Mouse (Mus musculus): ENCODE results near the gene Dixdc1. TPM values are rescaled to one million over a fixed set of nuclear protein-coding genes. Genes with fewer than 3 reads are reported as not detected.
A peak's percentile ranks its signal among the peaks of the same experiment; 100 is the strongest.

Gene Dixdc1
- polyA plus RNA-seq, 1 experiment from 2014 or later, result 2.3 TPM

DNA sequence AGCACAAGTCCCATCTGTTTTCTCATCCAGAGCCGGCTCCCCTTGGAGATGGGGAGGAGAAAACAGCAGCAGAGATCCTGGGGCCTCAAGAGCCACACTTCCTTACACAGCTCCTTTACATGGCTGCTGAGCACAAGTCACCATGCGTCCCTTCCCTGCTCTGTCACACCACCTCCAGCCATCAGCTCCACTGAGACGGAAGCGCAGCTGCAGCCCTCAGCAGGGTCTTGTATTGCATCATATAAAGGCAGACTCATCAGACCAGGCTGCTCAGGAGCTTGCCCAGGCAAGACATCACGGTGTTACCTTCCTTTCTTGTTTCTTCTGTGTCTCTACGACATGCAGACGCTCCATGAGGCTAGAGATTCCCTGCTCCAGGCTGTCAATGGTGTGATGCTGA lies 57.6 kb downstream of the Dixdc1 start:
- no peaks in the 10 kb centered on the region for H3K4me1 ChIP-seq (replicated peaks; ENCODE audit: control insufficient read depth, insufficient read depth, low read length)
- ATAC-seq (replicated peaks; ENCODE audit: low FRiP score), result no peak
- H3K4me2 ChIP-seq, result no peak overlapping the region

DNA sequence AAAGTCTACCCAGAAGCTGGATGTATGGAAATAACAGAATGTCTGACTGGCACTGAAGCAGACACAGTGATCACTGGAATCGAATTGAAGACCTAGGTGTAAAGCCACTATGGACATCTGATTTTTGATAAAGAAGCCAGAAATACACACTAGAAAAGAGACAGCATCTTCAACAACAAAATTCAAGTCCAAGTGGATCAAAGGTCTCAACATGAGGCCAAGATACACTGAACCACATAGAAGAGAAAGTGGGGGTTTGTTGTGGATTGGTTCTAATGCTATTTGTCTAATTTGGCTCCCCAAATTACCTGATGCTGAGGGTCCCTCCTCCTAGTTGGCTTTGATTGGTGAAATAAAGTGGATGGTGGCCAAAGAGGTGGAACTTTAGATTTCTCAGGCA lies 59.9 kb downstream of the Dixdc1 start:
- no peak overlapping the region for H3K27ac ChIP-seq (ENCODE audit: low read depth, low read length)
- H3K4me3 ChIP-seq (ENCODE audit: low read depth, low read length), result no peak overlapping the region
- H3K27me3 ChIP-seq (replicated peaks; ENCODE audit: control insufficient read depth, insufficient read depth, low read length), result no peaks in the 10 kb centered on the region
- 90% methylated on average over 1 of the region's 1 CpGs for WGBS
- no peak for ATAC-seq (replicated peaks; ENCODE audit: low FRiP score)
- no peaks in the 10 kb centered on the region for H3K4me1 ChIP-seq (replicated peaks; ENCODE audit: control insufficient read depth, insufficient read depth, low read length)
- H3K36me3 ChIP-seq (ENCODE audit: control insufficient read depth, insufficient read depth, low read length), result no peaks in the 10 kb centered on the region; the same call in 1 of the 2 replicates
- no peaks in the 10 kb centered on the region for H3K9me3 ChIP-seq (ENCODE audit: control insufficient read depth, low read length)
- no peak for DNase-seq (ENCODE audit: low spot score)
- H3K9ac ChIP-seq (ENCODE audit: low read depth, low read length), result no peak overlapping the region
- H3K4me2 ChIP-seq, result no peak overlapping the region

More for the DNA sequence above, 57.6 kb downstream of the Dixdc1 start:
- Histone ChIP-seq H3K9ac (ENCODE audit: low read depth, low read length) (no peak overlapping the region), H3K27me3 (replicated peaks; ENCODE audit: control insufficient read depth, insufficient read depth, low read length) (no peaks in the 10 kb centered on the region), H3K36me3 (ENCODE audit: control insufficient read depth, insufficient read depth, low read length) (no peaks in the 10 kb centered on the region; the same call in 1 of the 2 replicates), H3K4me3 (ENCODE audit: low read depth, low read length) (no peak overlapping the region), H3K27ac (ENCODE audit: low read depth, low read length) (no peak overlapping the region), H3K9me3 (ENCODE audit: control insufficient read depth, low read length) (no peaks in the 10 kb centered on the region)
- no peak for DNase-seq (ENCODE audit: low spot score)
- WGBS, result 57% methylated on average over 7 of the region's 7 CpGs

DNA sequence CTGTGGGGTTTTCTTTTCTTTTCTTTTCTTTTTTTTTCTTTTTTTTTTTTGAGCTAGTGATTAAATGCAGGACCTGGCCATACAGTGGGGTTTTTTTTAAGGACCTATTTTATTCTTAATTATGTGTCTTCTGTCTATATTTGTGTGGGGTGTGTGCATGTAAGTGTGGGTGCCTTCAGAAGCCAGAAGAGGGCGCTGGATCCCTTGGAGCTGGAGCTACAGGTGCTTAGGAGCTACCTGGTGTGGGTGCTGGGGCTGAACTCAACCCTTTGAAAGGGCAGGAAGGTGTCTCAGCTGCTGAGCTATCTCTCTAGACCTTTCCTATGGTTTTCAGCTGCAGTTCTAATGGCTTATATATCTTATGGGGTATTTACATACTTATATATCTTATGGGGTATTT lies 64.5 kb downstream of the Dixdc1 start:
- no peaks in the 10 kb centered on the region for H3K27me3 ChIP-seq (replicated peaks; ENCODE audit: control insufficient read depth, insufficient read depth, low read length)
- 15% methylated on average over 1 of the region's 1 CpGs for WGBS
- DNase-seq (ENCODE audit: low spot score), result peak; percentile 20
- no peak overlapping the region for H3K4me3 ChIP-seq (ENCODE audit: low read depth, low read length)
- H3K9ac ChIP-seq (ENCODE audit: low read depth, low read length), result no peak overlapping the region
- no peaks in the 10 kb centered on the region for H3K36me3 ChIP-seq (ENCODE audit: control insufficient read depth, insufficient read depth, low read length)
- H3K27ac ChIP-seq (ENCODE audit: low read depth, low read length), result no peak overlapping the region
- no peak overlapping the region for H3K4me2 ChIP-seq
- no peak for ATAC-seq (replicated peaks; ENCODE audit: low FRiP score)
- H3K9me3 ChIP-seq (ENCODE audit: control insufficient read depth, low read length), result no peaks in the 10 kb centered on the region
- no peaks in the 10 kb centered on the region for H3K4me1 ChIP-seq (replicated peaks; ENCODE audit: control insufficient read depth, insufficient read depth, low read length)

DNA sequence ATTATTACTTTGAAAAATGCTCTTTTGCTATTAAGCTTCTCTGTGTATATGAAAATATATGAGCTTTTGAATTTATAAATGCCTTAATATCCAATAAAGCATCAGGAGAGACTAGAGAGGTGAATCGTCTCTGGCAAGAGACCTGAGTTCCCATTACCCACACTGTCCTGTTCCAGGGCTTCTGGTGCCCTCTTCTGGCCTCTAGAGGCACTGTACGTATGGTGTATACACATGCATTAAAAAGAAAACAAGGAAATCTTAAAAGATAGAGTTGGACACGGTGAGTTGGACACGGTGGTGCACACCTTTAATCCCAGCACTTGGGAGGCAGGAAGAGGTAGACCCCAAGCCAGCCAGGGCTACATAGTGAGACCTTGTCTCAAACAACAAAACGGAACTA lies 68.6 kb downstream of the Dixdc1 start:
- H3K4me2 ChIP-seq, result no peak overlapping the region
- DNase-seq (ENCODE audit: low spot score) (no peak), ATAC-seq (replicated peaks; ENCODE audit: low FRiP score) (peak; percentile 78; the same call in 1 of the 2 replicates)
- H3K9ac ChIP-seq (ENCODE audit: low read depth, low read length), result no peak overlapping the region
- H3K4me1 ChIP-seq (replicated peaks; ENCODE audit: control insufficient read depth, insufficient read depth, low read length), result peaks cover 3% of the 10 kb centered on the region
- H3K4me3 ChIP-seq (ENCODE audit: low read depth, low read length), result no peak overlapping the region
- H3K27ac ChIP-seq (ENCODE audit: low read depth, low read length), result no peak overlapping the region
- WGBS, result 28% methylated on average over 5 of the region's 5 CpGs
- H3K36me3 ChIP-seq (ENCODE audit: control insufficient read depth, insufficient read depth, low read length), result no peaks in the 10 kb centered on the region
- no peaks in the 10 kb centered on the region for H3K9me3 ChIP-seq (ENCODE audit: control insufficient read depth, low read length)
- no peaks in the 10 kb centered on the region for H3K27me3 ChIP-seq (replicated peaks; ENCODE audit: control insufficient read depth, insufficient read depth, low read length)

DNA sequence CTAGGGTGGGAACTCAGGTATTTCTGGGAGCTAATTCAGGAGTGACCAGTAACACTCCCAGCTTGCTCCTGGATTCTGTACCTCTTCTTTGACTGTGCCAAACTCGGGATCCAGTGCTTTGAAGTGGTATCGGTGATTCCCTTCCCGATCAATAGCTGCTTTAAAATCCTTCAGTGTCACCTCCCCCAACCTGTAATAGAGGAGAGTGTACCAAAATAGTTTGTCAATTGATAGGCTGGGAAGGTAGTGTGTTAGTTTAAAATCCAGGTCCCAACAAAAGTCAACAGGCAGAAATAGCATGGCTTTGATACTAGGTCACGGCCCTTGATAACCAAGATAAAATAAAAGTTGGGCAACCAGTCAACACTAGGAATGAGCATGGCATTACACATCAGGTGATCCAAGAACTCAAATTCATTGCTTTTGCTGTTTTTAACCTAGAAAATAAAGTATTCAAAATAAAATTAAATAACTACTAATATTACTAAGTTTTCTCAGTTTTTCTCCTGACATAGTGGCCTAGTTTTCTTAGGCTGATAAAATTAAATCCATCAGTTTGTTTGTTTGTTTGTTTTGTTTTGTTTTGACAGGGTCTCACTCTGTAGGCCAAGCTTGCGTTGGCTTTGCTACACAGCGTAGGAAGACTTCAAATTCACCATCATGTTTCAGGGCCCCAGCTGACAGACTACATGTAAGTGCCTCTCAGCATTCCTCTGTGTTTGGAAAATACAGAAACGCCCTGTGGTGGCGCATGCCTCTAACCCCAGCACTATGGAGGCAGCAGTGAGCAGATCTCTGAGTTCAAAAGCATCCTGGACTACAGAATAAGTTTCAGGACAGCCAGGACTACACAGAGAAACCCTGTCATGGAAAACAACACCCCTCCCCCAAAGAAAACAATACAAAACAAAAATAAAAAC lies 71.5 kb downstream of the Dixdc1 start:
- H3K9ac ChIP-seq (ENCODE audit: low read depth, low read length), result no peak overlapping the region
- no peak overlapping the region for H3K4me3 ChIP-seq (ENCODE audit: low read depth, low read length)
- 76% methylated on average over 8 of the region's 8 CpGs for WGBS
- no peaks in the 10 kb centered on the region for H3K36me3 ChIP-seq (ENCODE audit: control insufficient read depth, insufficient read depth, low read length)
- H3K27me3 ChIP-seq (replicated peaks; ENCODE audit: control insufficient read depth, insufficient read depth, low read length), result no peaks in the 10 kb centered on the region
- ATAC-seq (replicated peaks; ENCODE audit: low FRiP score) (no peak), DNase-seq (ENCODE audit: low spot score) (no peak)
- H3K27ac ChIP-seq (ENCODE audit: low read depth, low read length), result no peak overlapping the region
- H3K4me1 ChIP-seq (replicated peaks; ENCODE audit: control insufficient read depth, insufficient read depth, low read length), result peaks cover 3% of the 10 kb centered on the region
- no peak overlapping the region for H3K4me2 ChIP-seq
- no peaks in the 10 kb centered on the region for H3K9me3 ChIP-seq (ENCODE audit: control insufficient read depth, low read length)

DNA sequence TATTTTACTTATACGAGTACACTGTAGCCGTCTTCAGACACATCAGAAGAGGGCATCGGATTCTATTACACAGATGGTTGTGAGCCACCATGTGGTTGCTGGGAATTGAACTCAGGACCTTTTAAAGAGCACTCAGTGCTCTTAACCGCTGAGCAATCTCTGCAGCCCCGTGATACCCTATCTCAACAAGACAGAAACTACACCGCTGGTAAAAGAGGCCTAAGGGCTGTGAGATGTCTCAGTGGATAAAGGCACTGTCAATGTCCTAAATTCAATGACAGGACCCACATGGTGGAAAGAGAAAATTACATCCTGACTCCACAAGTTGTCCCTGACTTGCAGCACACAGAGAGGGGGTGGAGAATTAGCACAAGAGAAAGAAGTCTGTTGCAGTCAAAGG lies 72.9 kb downstream of the Dixdc1 start:
- 62% methylated on average over 6 of the region's 6 CpGs for WGBS
- Histone ChIP-seq H3K9me3 (ENCODE audit: control insufficient read depth, low read length) (no peaks in the 10 kb centered on the region), H3K4me2 (no peak overlapping the region), H3K4me3 (ENCODE audit: low read depth, low read length) (no peak overlapping the region), H3K36me3 (ENCODE audit: control insufficient read depth, insufficient read depth, low read length) (no peaks in the 10 kb centered on the region), H3K27me3 (replicated peaks; ENCODE audit: control insufficient read depth, insufficient read depth, low read length) (no peaks in the 10 kb centered on the region), H3K4me1 (replicated peaks; ENCODE audit: control insufficient read depth, insufficient read depth, low read length) (peaks cover 3% of the 10 kb centered on the region), H3K27ac (ENCODE audit: low read depth, low read length) (no peak overlapping the region), H3K9ac (ENCODE audit: low read depth, low read length) (no peak overlapping the region)
- no peak for DNase-seq (ENCODE audit: low spot score)
- ATAC-seq (replicated peaks; ENCODE audit: low FRiP score), result peak; percentile 62; the same call in 1 of the 2 replicates

DNA sequence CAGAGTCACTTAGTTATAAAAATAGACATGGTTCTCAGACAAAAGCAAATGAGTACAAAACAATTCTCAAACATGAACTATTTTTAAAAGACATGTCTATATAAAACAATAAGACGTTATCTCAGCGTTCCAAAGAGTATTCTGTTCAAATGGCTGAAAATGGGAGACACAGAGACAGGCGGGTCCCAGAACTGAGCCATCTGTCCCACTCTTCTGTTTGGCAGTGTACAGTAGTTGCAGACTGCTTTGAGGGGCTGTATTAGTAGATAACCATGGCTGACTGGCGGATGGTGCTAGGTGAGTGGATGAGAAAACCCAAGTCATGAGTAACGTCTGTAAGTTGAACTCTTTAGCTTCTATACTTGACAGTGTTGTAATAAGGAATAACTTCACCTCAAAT lies 74.5 kb downstream of the Dixdc1 start:
- no peak overlapping the region for H3K27ac ChIP-seq (ENCODE audit: low read depth, low read length)
- DNase-seq (ENCODE audit: low spot score), result no peak
- H3K4me2 ChIP-seq, result no peak overlapping the region
- H3K4me3 ChIP-seq (ENCODE audit: low read depth, low read length), result no peak overlapping the region
- ATAC-seq (replicated peaks; ENCODE audit: low FRiP score), result no peak
- H3K9me3 ChIP-seq (ENCODE audit: control insufficient read depth, low read length), result no peaks in the 10 kb centered on the region
- WGBS, result 81% methylated on average over 5 of the region's 5 CpGs
- H3K36me3 ChIP-seq (ENCODE audit: control insufficient read depth, insufficient read depth, low read length), result no peaks in the 10 kb centered on the region
- H3K4me1 ChIP-seq (replicated peaks; ENCODE audit: control insufficient read depth, insufficient read depth, low read length), result peaks cover 6% of the 10 kb centered on the region
- H3K9ac ChIP-seq (ENCODE audit: low read depth, low read length), result no peak overlapping the region
- H3K27me3 ChIP-seq (replicated peaks; ENCODE audit: control insufficient read depth, insufficient read depth, low read length), result no peaks in the 10 kb centered on the region

DNA sequence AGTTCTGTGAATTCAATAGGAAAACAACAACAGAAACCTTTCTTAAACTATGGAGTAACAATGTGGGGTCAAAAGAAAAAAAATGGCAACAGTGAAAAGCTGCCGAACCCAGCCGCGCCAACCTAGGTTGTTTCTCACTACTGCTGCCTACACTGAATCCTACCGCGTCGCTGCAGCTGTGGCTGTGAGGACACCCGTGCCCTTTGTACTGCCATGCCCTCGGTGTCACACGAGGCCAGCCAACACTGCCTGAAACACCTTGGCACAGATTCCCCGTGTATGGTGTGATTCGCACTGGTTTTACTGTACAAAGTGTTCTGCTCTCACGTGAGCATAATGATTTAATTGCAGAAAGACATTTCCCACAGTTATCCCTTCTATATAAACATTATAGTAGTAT lies 78.9 kb downstream of the Dixdc1 start:
- ATAC-seq (replicated peaks; ENCODE audit: low FRiP score), result no peak

More for the DNA sequence above, 78.9 kb downstream of the Dixdc1 start:
- Histone ChIP-seq H3K27ac (ENCODE audit: low read depth, low read length) (no peak overlapping the region), H3K36me3 (ENCODE audit: control insufficient read depth, insufficient read depth, low read length) (peaks cover 7% of the 10 kb centered on the region), H3K4me2 (peak overlapping the region; percentile 67), H3K4me3 (ENCODE audit: low read depth, low read length) (peak overlapping the region; percentile 96), H3K4me1 (replicated peaks; ENCODE audit: control insufficient read depth, insufficient read depth, low read length) (peaks cover 9% of the 10 kb centered on the region; the same call in 1 of the 2 replicates), H3K9ac (ENCODE audit: low read depth, low read length) (peak overlapping the region; percentile 93), H3K9me3 (ENCODE audit: control insufficient read depth, low read length) (no peaks in the 10 kb centered on the region), H3K27me3 (replicated peaks; ENCODE audit: control insufficient read depth, insufficient read depth, low read length) (no peaks in the 10 kb centered on the region)
- DNase-seq (ENCODE audit: low spot score), result peak; percentile 55
- WGBS, result 27% methylated on average over 12 of the region's 12 CpGs
